Mouse (Mus musculus) hindbrain, postnatal 0 days (tissue): ENCODE data around the gene Yipf3. TPM values are rescaled to one million over a fixed set of nuclear protein-coding genes. Genes with fewer than 3 reads are reported as not detected.

Source experiments
- ATAC-seq: fragments of 200-750 bp; cut with Nextera tagmentation; 2 replicates; pipeline ENCODE4 v1.8.0; 2017; ENCODE audit warnings: mild to moderate bottlenecking, moderate TSS enrichment, moderate library complexity
- DNase-seq: peaks from one replicate; pipeline ENCODE4 v3.0.0-alpha.2; 2015; ENCODE audit warnings: low spot score
- H3K27ac ChIP-seq: fragments of 300-500 bp; sonication (generic); 2 replicates; pipeline ENCODE4 v1.5.1; 2014; ENCODE audit warnings: mild to moderate bottlenecking
- H3K27me3 ChIP-seq: fragments of 300-500 bp; sonication (generic); 2 replicates; pipeline ENCODE4 v1.6.1; 2014; ENCODE audit warnings: low read length, mixed read lengths; ENCODE audit not compliant: insufficient read depth
- H3K36me3 ChIP-seq: fragments of 300-500 bp; sonication (generic); 2 replicates; pipeline ENCODE4 v1.6.1; 2014; ENCODE audit warnings: low read length, mixed read lengths; ENCODE audit not compliant: insufficient read depth
- H3K4me1 ChIP-seq: fragments of 300-500 bp; sonication (generic); 2 replicates; pipeline ENCODE4 v1.6.1; 2014; ENCODE audit warnings: antibody characterized with exemption, low read length, mixed read lengths; ENCODE audit not compliant: insufficient read depth
- H3K4me2 ChIP-seq: fragments of 300-500 bp; sonication (generic); 2 replicates; pipeline ENCODE4 v1.6.1; 2014; ENCODE audit warnings: low read depth, mild to moderate bottlenecking, low read length, moderate library complexity, mixed read lengths
- H3K4me3 ChIP-seq: fragments of 300-500 bp; sonication (generic); 2 replicates; pipeline ENCODE4 v1.5.1; 2014; ENCODE audit warnings: low read length
- H3K9ac ChIP-seq: fragments of 300-500 bp; sonication (generic); replicated peaks from 2 replicates; pipeline ENCODE4 v1.6.1; 2014; ENCODE audit warnings: mild to moderate bottlenecking, low read length, moderate library complexity, mixed read lengths
- H3K9me3 ChIP-seq: fragments of 300-500 bp; sonication (generic); 2 replicates; pipeline ENCODE4 v1.6.1; 2016; ENCODE audit warnings: low read length, mixed read lengths
- CTCF ChIP-seq: IDR thresholded peaks from 2 replicates; pipeline ENCODE4 v1.5.1; 2016; ENCODE audit warnings: antibody characterized with exemption, control low read depth, low read depth
- WGBS: fragments of 180-500 bp; shearing (Covaris S2); extraction: QIAGEN DNeasy Blood & Tissue Kit; methylation state at CpG from one replicate; pipeline ENCODE4 v1.1.7; 2014; 5-methylcytosine and 5-hydroxymethylcytosine counted together
- polyA plus RNA-seq: library from polyadenylated mRNA; unstranded; fragments of >200 nt; fragmentation: Nextera tagmentation; extraction: Ambion mirVana; gene quantifications from 2 replicates; pipeline ENCODE4 v1.2.1, GENCODE M21; 2015
- total RNA-seq: library from RNA; depleted of rRNA; stranded (reverse); fragments of >200 nt; gene quantifications from 2 replicates; pipeline ENCODE4 v1.2.3, GENCODE M21; 2014

The Yipf3 gene
- total and polyA plus RNA-seq, 2 experiments from 2014 or later = 26.9 to 85.4 TPM

DNA sequence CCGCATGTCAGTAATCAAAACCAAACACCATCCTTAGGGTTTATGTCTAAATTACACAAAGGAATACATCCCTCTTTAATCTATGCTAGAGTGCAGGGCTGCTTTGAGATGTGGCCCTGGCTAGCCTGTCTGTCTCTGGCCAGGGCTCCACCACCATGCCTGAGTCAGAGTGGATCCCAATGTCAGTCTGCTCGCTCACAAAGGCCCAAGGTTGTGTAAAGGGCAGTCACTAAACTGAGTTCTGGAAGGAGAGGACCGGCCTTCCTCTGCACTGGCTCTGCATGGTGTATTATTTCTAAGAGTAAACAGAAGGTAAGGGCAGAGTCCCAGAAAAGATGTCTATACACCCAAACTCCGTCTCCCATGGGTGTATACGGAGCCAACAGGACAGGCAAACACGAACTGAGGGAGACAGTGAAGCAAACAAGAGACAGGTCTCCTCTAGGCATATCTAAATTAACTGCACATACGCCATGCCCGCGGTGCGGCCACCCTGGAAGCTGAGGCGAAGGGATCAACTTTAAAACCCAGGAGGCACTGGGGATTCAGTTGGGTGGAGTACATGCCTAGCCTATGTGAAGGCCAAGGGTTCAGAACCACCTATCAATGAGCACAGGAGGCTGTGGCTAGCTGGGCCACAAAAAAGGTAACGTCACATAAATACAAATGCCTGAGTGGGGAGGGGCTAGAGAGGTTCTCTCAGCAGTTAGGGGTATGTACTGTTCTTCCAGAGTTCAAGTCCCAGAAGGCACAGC lies 30.3 kb downstream of the Yipf3 start:
- no peak overlapping the region for H3K27ac ChIP-seq
- 89% methylated on average over 12 of the region's 12 CpGs for WGBS
- no peak overlapping the region for H3K4me3 ChIP-seq
- no peak overlapping the region for H3K9ac ChIP-seq
- H3K9me3 ChIP-seq = no peaks in the 10 kb centered on the region
- no peaks in the 10 kb centered on the region; the same call in 1 of the 2 replicates for H3K4me1 ChIP-seq
- ATAC-seq (no peak), DNase-seq (no peak)
- H3K4me2 ChIP-seq = no peak overlapping the region
- peaks cover 4% of the 10 kb centered on the region; the same call in 1 of the 2 replicates for H3K36me3 ChIP-seq
- H3K27me3 ChIP-seq = no peaks in the 10 kb centered on the region
- no peak for TF ChIP-seq CTCF

DNA sequence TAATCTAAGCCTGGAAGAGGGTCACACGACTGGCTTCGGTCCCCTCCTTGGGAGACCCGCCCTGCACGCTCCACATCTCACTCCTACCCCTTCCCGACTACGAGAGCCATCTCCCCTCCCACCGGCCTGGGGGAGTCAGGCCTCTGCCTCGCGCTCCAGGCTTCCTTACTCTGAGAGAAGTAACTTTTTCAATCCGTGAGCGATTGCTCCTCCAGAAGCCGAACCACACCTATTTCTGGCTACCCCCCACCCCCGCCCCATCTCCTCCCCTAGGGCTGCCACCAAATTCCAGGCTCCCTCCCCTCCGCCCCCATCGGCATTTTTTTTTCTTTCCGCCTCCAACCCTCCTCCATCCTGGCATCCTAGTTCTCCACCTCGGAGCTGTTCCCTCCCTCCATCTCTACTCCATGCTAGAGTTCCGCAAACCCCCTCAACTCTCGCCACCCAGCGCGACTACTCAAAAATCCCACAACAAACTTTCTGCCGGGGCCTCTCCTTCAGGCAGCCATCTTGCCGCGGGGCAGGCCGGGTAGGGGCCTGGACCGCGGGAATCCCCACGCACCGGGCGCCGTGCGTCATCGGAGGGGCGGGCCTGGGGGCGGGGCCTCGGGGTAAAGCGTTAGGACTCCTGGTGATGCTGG lies 34.7 kb downstream of the Yipf3 start, which contains the start of gene Tjap1:
Gene Tjap1 (minus strand): TSS at position 544 of the 641 bp plus-strand sequence.
- H3K9me3 ChIP-seq = no peaks in the 10 kb centered on the region
- peak within 1 kb of the TSS; percentile 99 for H3K4me2 ChIP-seq
- peaks cover 4% of the 10 kb centered on the region; the same call in 1 of the 2 replicates for H3K36me3 ChIP-seq
- H3K4me3 ChIP-seq = peak within 1 kb of the TSS; percentile 61
- DNase-seq (peak; percentile 93), ATAC-seq (peak; percentile 96)
- H3K27ac ChIP-seq = peak within 1 kb of the TSS; percentile 68
- H3K4me1 ChIP-seq = no peaks in the 10 kb centered on the region; the same call in 1 of the 2 replicates
- under 1% methylated on average over 37 of the region's 37 CpGs for whole genome bisulfite sequencing
- H3K27me3 ChIP-seq = no peaks in the 10 kb centered on the region
- peak within 1 kb of the TSS; percentile 56 for H3K9ac ChIP-seq
- TF ChIP-seq CTCF = no peak

DNA sequence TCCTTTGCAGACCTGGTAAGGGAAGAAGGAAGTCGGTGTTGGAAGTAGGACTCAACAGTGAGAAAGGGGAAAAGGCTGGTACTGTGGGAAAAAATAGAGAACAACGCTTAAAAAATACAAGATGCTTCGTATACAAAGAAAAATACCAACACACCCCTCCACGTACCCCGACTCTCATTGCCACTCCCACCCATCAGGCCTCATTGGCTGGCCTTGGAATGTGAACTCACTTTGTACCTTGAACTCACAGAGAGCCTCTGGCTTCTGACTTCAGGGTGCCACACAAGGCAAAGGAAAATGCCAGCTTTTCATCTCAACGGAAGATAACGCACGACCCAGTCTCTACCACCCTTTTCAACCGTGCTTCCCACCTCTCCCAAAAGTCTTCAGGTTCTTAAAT lies 35.3 kb downstream of the Yipf3 start:
- no peak overlapping the region for H3K27ac ChIP-seq
- no peak for TF ChIP-seq CTCF
- peak overlapping the region; percentile 99 for H3K4me2 ChIP-seq
- peak overlapping the region; percentile 56; the same call in 1 of the 2 replicates for H3K9ac ChIP-seq
- WGBS = 20% methylated on average over 9 of the region's 9 CpGs
- DNase-seq (no peak), ATAC-seq (peak; percentile 63)
- H3K9me3 ChIP-seq = no peaks in the 10 kb centered on the region
- H3K4me3 ChIP-seq = peak overlapping the region; percentile 61
- no peaks in the 10 kb centered on the region for H3K27me3 ChIP-seq
- no peaks in the 10 kb centered on the region; the same call in 1 of the 2 replicates for H3K4me1 ChIP-seq
- peaks cover 4% of the 10 kb centered on the region; the same call in 1 of the 2 replicates for H3K36me3 ChIP-seq

DNA sequence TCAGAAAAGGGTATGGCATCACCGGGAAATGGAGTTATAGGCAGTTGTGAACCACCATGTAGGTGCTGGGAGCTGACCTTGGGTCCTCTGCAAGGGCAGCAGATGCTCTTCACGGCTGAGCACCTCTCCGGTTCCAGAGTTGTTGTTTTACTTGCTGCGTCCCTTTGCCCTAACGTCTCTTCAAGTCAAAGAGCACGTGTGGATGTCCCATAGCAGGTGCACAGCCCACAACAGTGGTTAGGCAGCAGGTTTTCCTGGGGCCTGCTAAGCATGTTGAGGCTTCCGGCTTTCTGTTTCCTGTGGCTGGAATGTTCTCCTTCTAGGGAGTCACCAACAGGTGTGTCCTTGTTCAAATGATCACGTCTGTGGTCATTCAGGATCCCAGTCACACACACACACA lies 36.0 kb downstream of the Yipf3 start:
- no peak for TF ChIP-seq CTCF
- Histone ChIP-seq H3K4me2 (no peak overlapping the region), H3K9ac (no peak overlapping the region), H3K27me3 (no peaks in the 10 kb centered on the region), H3K4me1 (no peaks in the 10 kb centered on the region; the same call in 1 of the 2 replicates), H3K4me3 (no peak overlapping the region), H3K9me3 (no peaks in the 10 kb centered on the region), H3K36me3 (peaks cover 4% of the 10 kb centered on the region; the same call in 1 of the 2 replicates), H3K27ac (no peak overlapping the region)
- WGBS = 88% methylated on average over 8 of the region's 8 CpGs
- DNase-seq (no peak), ATAC-seq (no peak)

DNA sequence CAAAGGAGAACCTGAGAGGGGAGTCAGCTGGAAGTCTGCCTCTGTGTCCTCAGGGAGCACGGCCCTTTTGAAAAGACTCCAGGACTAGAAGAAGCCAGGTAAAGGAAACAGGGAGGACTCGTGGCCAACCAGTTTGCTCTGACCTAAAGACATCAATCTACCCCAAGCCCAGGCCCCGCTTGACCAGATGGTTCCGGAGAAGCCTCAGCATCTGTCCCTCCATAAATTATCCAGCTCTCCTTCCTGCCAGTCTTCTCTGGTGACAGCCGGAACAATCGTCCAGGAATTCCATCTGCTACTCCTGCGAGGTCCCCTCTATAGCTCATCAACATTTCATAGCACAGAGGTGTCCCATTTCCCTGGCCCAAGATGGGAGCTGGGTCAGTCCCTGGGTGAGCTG lies 36.8 kb downstream of the Yipf3 start:
- TF ChIP-seq CTCF = no peak
- Histone ChIP-seq H3K36me3 (no peaks in the 10 kb centered on the region), H3K4me1 (no peaks in the 10 kb centered on the region; the same call in 1 of the 2 replicates), H3K27me3 (no peaks in the 10 kb centered on the region), H3K4me2 (no peak overlapping the region), H3K9me3 (no peaks in the 10 kb centered on the region), H3K27ac (no peak overlapping the region), H3K4me3 (no peak overlapping the region), H3K9ac (no peak overlapping the region)
- ATAC-seq = no peak
- WGBS = 32% methylated on average over 7 of the region's 7 CpGs
- DNase-seq = no peak

DNA sequence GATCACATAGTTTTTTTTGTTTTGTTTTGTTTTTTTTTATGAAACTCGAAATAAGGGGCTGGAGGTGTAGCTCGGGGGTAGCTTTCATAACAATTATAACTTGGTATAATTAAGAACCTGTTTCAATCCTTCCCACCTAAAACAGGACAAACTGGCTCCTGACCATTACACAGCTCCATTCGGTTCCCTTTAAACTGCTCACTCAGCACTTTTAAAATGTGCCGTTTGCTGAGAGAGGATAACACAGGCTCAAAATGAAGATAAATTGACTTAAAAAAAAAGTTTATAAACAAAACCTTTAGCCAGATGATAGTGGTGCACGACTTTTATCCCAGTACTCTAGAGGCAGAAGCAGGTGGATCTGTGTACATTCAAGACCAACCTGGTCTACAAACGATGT lies 37.5 kb downstream of the Yipf3 start:
- no peak for TF ChIP-seq CTCF
- Histone ChIP-seq H3K4me3 (no peak overlapping the region), H3K36me3 (no peaks in the 10 kb centered on the region), H3K27me3 (no peaks in the 10 kb centered on the region), H3K9ac (no peak overlapping the region), H3K4me1 (no peaks in the 10 kb centered on the region; the same call in 1 of the 2 replicates), H3K4me2 (no peak overlapping the region), H3K27ac (no peak overlapping the region), H3K9me3 (no peaks in the 10 kb centered on the region)
- 70% methylated on average over 6 of the region's 6 CpGs for WGBS
- DNase-seq (no peak), ATAC-seq (no peak)
